Mouse (Mus musculus): ENCODE measurements around the gene Gpr22.

Gene Gpr22

DNA sequence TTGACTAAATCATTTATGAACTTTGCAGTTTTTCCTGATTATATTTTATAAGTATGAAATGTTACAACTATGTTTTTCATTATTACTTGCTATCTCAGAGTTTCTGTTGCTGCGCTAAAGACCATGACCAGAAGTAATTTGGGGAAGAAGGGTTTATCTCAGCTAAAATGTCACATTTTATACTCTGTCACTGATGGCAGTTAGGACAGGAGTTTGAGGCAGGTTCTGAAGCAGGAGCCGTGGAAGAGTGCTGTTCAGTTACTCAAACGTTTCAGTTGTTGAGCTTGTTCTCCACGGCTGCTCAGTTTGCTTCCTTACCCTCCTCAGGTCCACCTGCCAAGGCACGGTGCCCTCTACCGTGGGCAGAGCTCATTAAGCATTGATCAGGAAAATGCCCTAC, 47.7 kb downstream of the Gpr22 start:
- no peak for DNase-seq
